Comparison of ENCODE assay signal across 10 mouse cellular contexts in the genomic region with DNA sequence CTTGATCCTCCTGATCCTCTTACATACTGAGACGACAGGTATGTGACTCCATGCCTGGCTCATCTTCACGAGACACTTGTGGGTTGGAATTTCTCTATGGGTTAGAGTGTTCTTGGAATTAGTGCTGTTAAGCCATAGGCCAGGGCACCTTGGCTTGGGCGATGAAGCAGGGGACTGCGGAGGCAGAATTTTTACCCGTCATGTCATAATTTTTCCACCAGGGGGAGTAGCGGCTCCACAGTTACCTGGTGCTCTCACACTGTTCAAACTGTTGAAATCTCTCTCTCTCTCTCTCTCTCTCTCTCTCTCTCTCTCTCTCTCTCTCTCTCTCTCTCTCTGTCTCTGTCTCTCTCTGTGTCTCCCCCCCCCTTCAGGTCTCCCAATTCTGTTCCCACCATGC. TPM values are rescaled to one million over a fixed set of nuclear protein-coding genes. Genes with fewer than 3 reads are reported as not detected.
DNase-seq lines count a peak whose midpoint lies in the region; ATAC-seq and TF ChIP-seq lines count a peak whose summit lies in the region.
"Had no signal": no experiment of that assay in that cellular context is flagged by ENCODE, and none has a peak within 500 bp of the region (broad histone marks: within the 10 kb centered on the region; RNA-seq: fewer than 3 reads in every experiment).

No protein-coding gene starts in this region.

- H3K4me3 ChIP-seq in hindbrain, embryonic 10.5 days: no peak overlapping the region
- no peak overlapping the region for H3K4me3 ChIP-seq in hindbrain, embryonic 13.5 days
- no peak overlapping the region for H3K4me3 ChIP-seq in hindbrain, embryonic 12.5 days
- no peak overlapping the region for H3K4me3 ChIP-seq in midbrain, embryonic 14.5 days (replicated peaks; ENCODE audit: low read depth, low read length)
- no peak overlapping the region for H3K4me3 ChIP-seq in stomach, postnatal 0 days (ENCODE audit: low read depth, low read length)
- H3K4me3 ChIP-seq: limb, embryonic 13.5 days; stomach, embryonic 15.5 days had no signal

- ATAC-seq in hindbrain, embryonic 13.5 days (ENCODE audit: low FRiP score): no peak
- ATAC-seq in hindbrain, embryonic 12.5 days (ENCODE audit: low FRiP score): peak; percentile 75; the same call in 1 of the 2 replicates
- peak; percentile 37; the same call in 1 of the 2 replicates for ATAC-seq in midbrain, embryonic 14.5 days (ENCODE audit: low FRiP score, low TSS enrichment)
- ATAC-seq in stomach, postnatal 0 days (ENCODE audit: low FRiP score, low TSS enrichment): peak; percentile 48; the same call in 1 of the 2 replicates

- 11% methylated on average over 6 of the region's 6 CpGs for WGBS in hindbrain, embryonic 10.5 days
- 12% methylated on average over 6 of the region's 6 CpGs for WGBS in hindbrain, embryonic 13.5 days
- 14% methylated on average over 6 of the region's 6 CpGs for WGBS in hindbrain, embryonic 12.5 days
- WGBS in midbrain, embryonic 14.5 days: 12% methylated on average over 6 of the region's 6 CpGs
- 11% methylated on average over 6 of the region's 6 CpGs for WGBS in stomach, postnatal 0 days

- TF ChIP-seq CTCF in stomach, postnatal 0 days (IDR thresholded peaks at IDR 0.05; ENCODE audit: low read depth): peak; percentile 80

- no peaks in the 10 kb centered on the region for H3K27me3 ChIP-seq in hindbrain, embryonic 10.5 days (ENCODE audit: insufficient read depth, poor library complexity, severe bottlenecking)
- H3K27me3 ChIP-seq in hindbrain, embryonic 13.5 days: no peaks in the 10 kb centered on the region
- no peaks in the 10 kb centered on the region for H3K27me3 ChIP-seq in hindbrain, embryonic 12.5 days
- no peaks in the 10 kb centered on the region for H3K27me3 ChIP-seq in midbrain, embryonic 14.5 days (ENCODE audit: control insufficient read depth, insufficient read depth, low read length)
- no peaks in the 10 kb centered on the region for H3K27me3 ChIP-seq in stomach, postnatal 0 days (ENCODE audit: control insufficient read depth, insufficient read depth, low read length)
- H3K27me3 ChIP-seq: limb, embryonic 13.5 days; stomach, embryonic 15.5 days had no signal

- H3K9me3 ChIP-seq in hindbrain, embryonic 10.5 days: peaks cover 7% of the 10 kb centered on the region
- H3K9me3 ChIP-seq in hindbrain, embryonic 13.5 days: peaks cover 5% of the 10 kb centered on the region; the same call in 1 of the 2 replicates
- peaks cover 5% of the 10 kb centered on the region; the same call in 1 of the 2 replicates for H3K9me3 ChIP-seq in hindbrain, embryonic 12.5 days (replicated peaks)
- no peaks in the 10 kb centered on the region for H3K9me3 ChIP-seq in midbrain, embryonic 14.5 days (ENCODE audit: control insufficient read depth, low read length)
- H3K9me3 ChIP-seq in stomach, postnatal 0 days (ENCODE audit: control insufficient read depth, low read length): no peaks in the 10 kb centered on the region
- H3K9me3 ChIP-seq: limb, embryonic 13.5 days had no signal

- DNase-seq in hindbrain, embryonic 10.5 days (ENCODE audit: low spot score): peak; percentile 60
- DNase-seq in adrenal gland, adult 2 months: peak; percentile 60
- peak; percentile 86 for DNase-seq in embryo, embryonic 10.5 days (ENCODE audit: low spot score)
- DNase-seq in left cerebral cortex, adult 9 months (ENCODE audit: low spot score in 2 of 2): peak; percentile 7 to 60
- peak; percentile 88 for DNase-seq in midbrain, embryonic 14.5 days
- DNase-seq in stomach, postnatal 0 days (ENCODE audit: low spot score): peak; percentile 65

- H3K9ac ChIP-seq in hindbrain, embryonic 13.5 days: no peak overlapping the region
- H3K9ac ChIP-seq in hindbrain, embryonic 12.5 days: no peak overlapping the region
- H3K9ac ChIP-seq in midbrain, embryonic 14.5 days (replicated peaks; ENCODE audit: low read length): no peak overlapping the region
- H3K9ac ChIP-seq in stomach, postnatal 0 days (ENCODE audit: low read length): no peak overlapping the region
- H3K9ac ChIP-seq: limb, embryonic 13.5 days; stomach, embryonic 15.5 days had no signal

- H3K36me3 ChIP-seq in hindbrain, embryonic 10.5 days: no peaks in the 10 kb centered on the region
- H3K36me3 ChIP-seq in hindbrain, embryonic 13.5 days: no peaks in the 10 kb centered on the region
- no peaks in the 10 kb centered on the region for H3K36me3 ChIP-seq in hindbrain, embryonic 12.5 days
- no peaks in the 10 kb centered on the region for H3K36me3 ChIP-seq in midbrain, embryonic 14.5 days (ENCODE audit: control insufficient read depth, insufficient read depth, low read length)
- H3K36me3 ChIP-seq in stomach, postnatal 0 days (ENCODE audit: control insufficient read depth, insufficient read depth, low read length): no peaks in the 10 kb centered on the region
- H3K36me3 ChIP-seq: limb, embryonic 13.5 days; stomach, embryonic 15.5 days had no signal

- no peak overlapping the region for H3K27ac ChIP-seq in hindbrain, embryonic 10.5 days
- H3K27ac ChIP-seq in hindbrain, embryonic 13.5 days: no peak overlapping the region
- no peak overlapping the region for H3K27ac ChIP-seq in hindbrain, embryonic 12.5 days
- H3K27ac ChIP-seq in midbrain, embryonic 14.5 days (replicated peaks; ENCODE audit: low read depth, low read length): no peak overlapping the region
- no peak overlapping the region for H3K27ac ChIP-seq in stomach, postnatal 0 days (replicated peaks)
- H3K27ac ChIP-seq: limb, embryonic 13.5 days; stomach, embryonic 15.5 days had no signal

- no peak overlapping the region for H3K4me2 ChIP-seq in hindbrain, embryonic 13.5 days
- no peak overlapping the region for H3K4me2 ChIP-seq in hindbrain, embryonic 12.5 days (replicated peaks)
- H3K4me2 ChIP-seq in midbrain, embryonic 14.5 days (ENCODE audit: low read length): no peak overlapping the region
- H3K4me2 ChIP-seq in stomach, postnatal 0 days (replicated peaks; ENCODE audit: low read depth): no peak overlapping the region
- H3K4me2 ChIP-seq: limb, embryonic 13.5 days; stomach, embryonic 15.5 days had no signal

- no peak for TF ChIP-seq EP300 in stomach, postnatal 0 days (optimal IDR thresholded peaks at IDR 0.05)

- H3K4me1 ChIP-seq in hindbrain, embryonic 10.5 days (replicated peaks): no peaks in the 10 kb centered on the region
- H3K4me1 ChIP-seq in hindbrain, embryonic 13.5 days (replicated peaks): no peaks in the 10 kb centered on the region
- H3K4me1 ChIP-seq in hindbrain, embryonic 12.5 days: no peaks in the 10 kb centered on the region
- H3K4me1 ChIP-seq in midbrain, embryonic 14.5 days (ENCODE audit: control insufficient read depth, insufficient read depth, low read length): no peaks in the 10 kb centered on the region
- H3K4me1 ChIP-seq in stomach, postnatal 0 days (replicated peaks; ENCODE audit: control insufficient read depth, insufficient read depth): no peaks in the 10 kb centered on the region
- H3K4me1 ChIP-seq: limb, embryonic 13.5 days; stomach, embryonic 15.5 days had no signal

RNA-seq across cellular contexts. Expression of a gene that starts 29.9 kb away (rescaled TPM):
- polyA plus RNA-seq in hindbrain, embryonic 10.5 days (2016; fragmentation: Nextera tagmentation; extraction: Ambion mirVana): 3.8 and 5.2 TPM in 2 replicates
- 2.2 and 2.6 TPM in 2 replicates for polyA plus RNA-seq in hindbrain, embryonic 13.5 days (2015; fragmentation: Nextera tagmentation; extraction: Ambion mirVana)
- total RNA-seq in adrenal gland, adult 2 months (2021): 1 to 10 TPM; 8.5 to 8.6 TPM
- 5.6 and 6.9 TPM in 2 replicates for polyA plus RNA-seq in adrenal gland, adult 2 months (2012; rRNA removed)
- 5.0 and 5.6 TPM in 2 replicates for polyA plus RNA-seq in hindbrain, embryonic 12.5 days (2016; fragmentation: Nextera tagmentation; extraction: Ambion mirVana)
- polyA plus RNA-seq in midbrain, embryonic 14.5 days (2014; fragmentation: Nextera tagmentation; extraction: Ambion mirVana): 0.78 and 1.1 TPM in 2 replicates
- 25.3 and 26.8 TPM in 2 replicates for polyA plus RNA-seq in stomach, postnatal 0 days (2015; fragmentation: Nextera tagmentation; extraction: Ambion mirVana)

Comparison
In these comparisons a context has a peak if more than half of its experiments do, and no peak if none do; other contexts are left out.
1. DNase-seq: peak in every context shown above with its lines; median percentile 88 in midbrain, embryonic 14.5 days; 86 in embryo, embryonic 10.5 days; 65 in stomach, postnatal 0 days; 60 in hindbrain, embryonic 10.5 days; 60 in adrenal gland, adult 2 months; 34 in left cerebral cortex, adult 9 months.